Mouse (Mus musculus): ENCODE measurements around the gene Bfar.

DNA sequence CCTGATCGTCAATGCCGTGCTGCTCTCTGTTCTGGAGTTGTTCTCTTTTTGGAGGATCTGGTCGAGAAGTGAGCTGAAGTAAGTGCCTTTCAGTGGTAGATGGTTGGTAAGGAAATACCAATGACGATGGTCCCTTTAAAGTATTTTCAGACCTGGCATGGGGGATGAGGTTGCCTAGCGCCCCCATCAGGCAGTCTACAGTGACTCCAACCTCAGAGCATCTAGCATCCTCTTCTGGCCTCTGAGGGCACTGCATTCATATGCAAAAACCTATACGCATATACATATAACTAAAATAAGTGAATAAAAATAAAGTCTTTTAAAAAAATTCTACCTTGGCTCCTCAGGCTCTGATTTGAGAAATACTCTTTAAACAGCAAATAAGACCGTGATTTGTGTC lies 27.3 kb downstream of the Bfar start:
- no peak for TF ChIP-seq CTCF (IDR thresholded peaks at IDR 0.05; ENCODE audit: control insufficient read depth, insufficient read depth, insufficient read length)
- TF ChIP-seq USF1 (IDR thresholded peaks at IDR 0.05; ENCODE audit: low read depth) = no peak
- no peak for TF ChIP-seq MAX (IDR thresholded peaks at IDR 0.05)
- TF ChIP-seq MYOD1 (IDR thresholded peaks at IDR 0.05; ENCODE audit: control insufficient read depth, insufficient read length, low read depth) = no peak

All from C2C12 (cell line).